ENCODE assay signal across 9 mouse cellular contexts in the genomic region with DNA sequence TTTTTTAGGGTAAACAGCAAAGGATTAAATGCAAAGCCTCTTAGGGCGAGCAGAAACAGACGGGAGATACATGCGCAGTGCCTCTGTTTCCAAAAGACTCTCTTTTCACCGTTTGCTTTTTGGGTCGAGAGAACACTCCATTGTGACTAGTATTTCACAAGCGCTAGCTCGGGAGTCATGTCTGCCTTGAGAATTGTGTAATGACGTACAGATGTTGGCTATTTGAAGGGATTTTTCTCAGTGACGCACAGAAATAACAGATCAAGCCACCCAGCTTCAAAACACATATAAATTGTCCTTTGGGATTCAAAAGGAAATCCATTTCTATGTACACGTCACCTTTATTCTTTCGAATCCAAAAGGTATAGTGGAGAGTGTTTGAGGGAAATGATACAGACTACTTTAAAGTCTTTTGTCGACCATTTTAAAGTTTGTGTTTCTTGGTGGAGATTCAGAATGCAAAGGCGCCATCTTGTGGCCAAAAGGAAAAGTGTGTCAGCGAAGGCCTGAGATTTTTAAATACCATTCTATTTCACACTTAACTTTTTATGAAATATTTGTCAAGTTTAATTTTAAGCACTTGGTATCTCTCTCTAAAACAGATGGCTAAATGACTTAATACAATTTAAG.
DNase-seq lines count a peak whose midpoint lies in the region; ATAC-seq and TF ChIP-seq lines count a peak whose summit lies in the region.
"Had no signal": no experiment of that assay in that cellular context is flagged by ENCODE, and none has a peak within 500 bp of the region (broad histone marks: within the 10 kb centered on the region; RNA-seq: fewer than 3 reads in every experiment).

No protein-coding gene starts in this region.

- no peak for ATAC-seq in hindbrain, postnatal 0 days

- 44% methylated on average over 14 of the region's 14 CpGs for WGBS in hindbrain, postnatal 0 days
- WGBS in lung, adult 2 months = 42% methylated on average over 14 of the region's 14 CpGs

- H3K4me1 ChIP-seq in hindbrain, postnatal 0 days (ENCODE audit: insufficient read depth, low read length) = no peaks in the 10 kb centered on the region
- no peaks in the 10 kb centered on the region for H3K4me1 ChIP-seq in lung, adult 2 months (ENCODE audit: control insufficient read depth, insufficient read depth, low read length)
- H3K4me1 ChIP-seq: liver, embryonic 13.5 days had no signal

- no peaks in the 10 kb centered on the region for H3K9me3 ChIP-seq in hindbrain, postnatal 0 days (ENCODE audit: low read length)
- H3K9me3 ChIP-seq: liver, embryonic 13.5 days had no signal

- no peaks in the 10 kb centered on the region for H3K36me3 ChIP-seq in hindbrain, postnatal 0 days (ENCODE audit: insufficient read depth, low read length)
- H3K36me3 ChIP-seq: liver, embryonic 13.5 days had no signal

- H3K27ac ChIP-seq in hindbrain, postnatal 0 days = no peak overlapping the region
- H3K27ac ChIP-seq: liver, embryonic 13.5 days had no signal

- H3K9ac ChIP-seq in hindbrain, postnatal 0 days (replicated peaks; ENCODE audit: low read length) = no peak overlapping the region
- H3K9ac ChIP-seq: liver, embryonic 13.5 days had no signal

- no peaks in the 10 kb centered on the region for H3K27me3 ChIP-seq in hindbrain, postnatal 0 days (ENCODE audit: insufficient read depth, low read length)
- H3K27me3 ChIP-seq: liver, embryonic 13.5 days had no signal

- TF ChIP-seq CTCF in hindbrain, postnatal 0 days (IDR thresholded peaks at IDR 0.05; ENCODE audit: low read depth) = peak; percentile 80
- 0 out of 2 replicates have a peak, but pooled peaks have one; percentile 15 for TF ChIP-seq CTCF in lung, adult 2 months (IDR thresholded peaks at IDR 0.05; ENCODE audit: insufficient read depth, low read length)

- no peak overlapping the region for H3K4me3 ChIP-seq in hindbrain, postnatal 0 days (ENCODE audit: low read length)
- no peak overlapping the region for H3K4me3 ChIP-seq in lung, adult 2 months (replicated peaks; ENCODE audit: extremely low read depth, low read depth, low read length)
- H3K4me3 ChIP-seq: liver, embryonic 13.5 days had no signal

- DNase-seq in adrenal gland, adult 18-20 months (ENCODE audit: low spot score in 2 of 2) = peak; percentile 18 to 32
- no peak for DNase-seq in adrenal gland, adult 8-10 months
- peak; percentile 60 for DNase-seq in testis, postnatal 10 days (ENCODE audit: low spot score)
- no peak for DNase-seq in testis, postnatal 14 days (ENCODE audit: low spot score)
- DNase-seq in embryo, embryonic 11.5 days (ENCODE audit: low read depth, low spot score) = peak; percentile 37
- DNase-seq in hindbrain, postnatal 0 days (ENCODE audit: low spot score) = peak; percentile 76
- no peak for DNase-seq in lung, adult 2 months
- DNase-seq in right cerebral cortex, postnatal 25 days = peak; percentile 30
- DNase-seq: liver, embryonic 13.5 days had no signal

- H3K4me2 ChIP-seq in hindbrain, postnatal 0 days (ENCODE audit: low read depth, low read length) = peak overlapping the region; percentile 36; the same call in 1 of the 2 replicates
- H3K4me2 ChIP-seq: liver, embryonic 13.5 days had no signal

- no peak for TF ChIP-seq POLR2A in lung, adult 2 months (IDR thresholded peaks at IDR 0.05; ENCODE audit: borderline replicate concordance, extremely low read depth, low read depth, low read length)

Comparison
In these comparisons a context has a peak if more than half of its experiments do, and no peak if none do; other contexts are left out.
1. DNase-seq: peak in adrenal gland, adult 18-20 months (2 of 2), testis, postnatal 10 days (single experiment), embryo, embryonic 11.5 days (single experiment), hindbrain, postnatal 0 days (single experiment) and right cerebral cortex, postnatal 25 days (single experiment); none in adrenal gland, adult 8-10 months (single experiment), testis, postnatal 14 days (single experiment) and lung, adult 2 months (single experiment).